Mouse (Mus musculus) embryo, embryonic 11 days (tissue): ENCODE data around the gene Gm17631.
"Not testable (repeated sequence)": the region's sequence is repeated elsewhere in the genome, so short reads cannot be mapped to it uniquely, and the experiment has no call there.

Source experiments
- DNase-seq: peaks from one replicate; pipeline ENCODE4 v3.0.0-alpha.2; 2015

Gene Gm17631

GRCm38 (mm10) chr6:129862349-129862748 is at the start of gene Gm17631:
Gm17631 (plus strand) TSS chr6:129862649.
- not testable (repeated sequence) for DNase-seq

GRCm38 (mm10) chr6:129817731-129818130 is 44.7 kb upstream of the Gm17631 start:
- DNase-seq = no peak

- no peak for DNase-seq
Observed at GRCm38 (mm10) chr6:129824004-129824403, 38.4 kb upstream of the Gm17631 start.

GRCm38 (mm10) chr6:129825559-129825958 is 36.9 kb upstream of the Gm17631 start:
- no peak for DNase-seq

- DNase-seq = no peak
Observed at GRCm38 (mm10) chr6:129876549-129876948, 14.1 kb downstream of the Gm17631 start, which contains the start of gene Klra17. Klra17 (minus strand) TSS chr6:129876672.

GRCm38 (mm10) chr6:129882525-129882924 is 20.1 kb downstream of the Gm17631 start:
- no peak for DNase-seq
